Mouse (Mus musculus) retina, embryonic 14.5 days (tissue): Measurements from ENCODE around the gene Gm21992.
A peak's percentile ranks its signal among the peaks of the same experiment; 100 is the strongest.

Source experiments
- DNase-seq: peaks from one replicate; pipeline ENCODE4 v3.0.0-alpha.2; 2015; ENCODE audit warnings: low spot score

The Gm21992 gene

DNA sequence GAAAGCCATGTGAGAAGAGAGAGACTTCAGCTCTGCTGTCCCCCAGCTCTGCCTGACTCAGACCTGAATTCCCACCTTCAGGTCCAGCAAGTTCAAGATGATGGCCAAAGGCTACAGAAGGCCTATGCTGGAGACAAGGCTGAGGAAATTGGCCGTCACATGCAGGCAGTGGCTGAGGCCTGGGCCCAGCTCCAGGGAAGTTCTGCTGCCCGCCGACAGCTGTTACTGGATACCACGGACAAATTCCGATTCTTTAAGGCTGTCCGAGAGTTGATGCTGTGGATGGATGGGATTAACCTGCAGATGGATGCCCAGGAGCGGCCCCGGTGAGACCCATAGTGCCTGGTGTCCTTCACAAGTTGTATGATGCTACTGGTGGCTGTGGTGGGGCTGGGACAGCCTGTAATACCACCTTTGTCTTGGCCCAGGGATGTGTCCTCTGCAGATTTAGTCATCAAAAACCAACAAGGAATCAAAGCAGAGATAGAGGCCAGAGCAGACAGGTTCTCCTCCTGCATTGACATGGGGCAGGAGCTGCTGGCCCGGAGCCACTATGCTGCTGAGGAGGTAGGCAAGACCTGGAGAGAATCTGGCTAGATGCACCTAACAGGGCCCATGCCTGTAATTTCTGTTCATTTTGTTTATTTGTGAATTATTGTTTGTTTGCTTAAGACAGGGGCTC is 63.6 kb downstream of the Gm21992 start:
- DNase-seq: no peak

DNA sequence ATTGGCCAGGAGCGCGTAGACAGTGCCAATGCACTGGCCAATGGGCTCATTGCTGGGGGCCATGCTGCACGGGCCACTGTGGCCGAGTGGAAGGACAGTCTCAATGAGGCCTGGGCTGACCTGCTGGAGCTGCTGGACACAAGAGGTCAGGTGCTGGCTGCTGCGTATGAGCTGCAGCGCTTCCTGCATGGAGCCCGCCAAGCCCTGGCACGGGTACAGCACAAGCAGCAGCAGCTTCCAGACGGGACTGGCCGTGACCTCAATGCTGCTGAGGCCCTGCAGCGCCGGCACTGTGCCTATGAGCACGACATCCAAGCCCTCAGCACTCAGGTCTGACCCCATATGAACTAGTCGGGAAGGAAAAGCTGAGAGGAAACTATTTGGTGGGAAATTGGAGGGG is 64.8 kb downstream of the Gm21992 start:
- DNase-seq: no peak

DNA sequence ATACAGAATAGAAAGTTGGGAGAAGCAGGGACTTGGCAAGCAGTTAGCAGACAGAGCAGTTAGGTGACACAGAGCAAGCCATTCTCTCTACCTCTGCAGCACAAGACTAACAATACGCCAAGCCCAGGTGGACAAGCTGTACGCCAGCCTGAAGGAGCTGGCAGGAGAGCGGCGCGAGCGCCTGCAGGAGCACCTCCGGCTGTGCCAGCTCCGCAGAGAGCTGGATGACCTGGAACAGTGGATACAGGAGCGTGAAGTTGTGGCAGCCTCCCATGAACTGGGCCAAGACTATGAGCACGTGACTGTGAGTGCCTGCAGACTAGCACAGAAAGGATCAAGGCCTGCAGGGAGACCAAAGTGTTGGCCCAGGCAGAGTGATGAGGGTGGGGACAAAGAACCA is 65.7 kb downstream of the Gm21992 start:
- DNase-seq: no peak

DNA sequence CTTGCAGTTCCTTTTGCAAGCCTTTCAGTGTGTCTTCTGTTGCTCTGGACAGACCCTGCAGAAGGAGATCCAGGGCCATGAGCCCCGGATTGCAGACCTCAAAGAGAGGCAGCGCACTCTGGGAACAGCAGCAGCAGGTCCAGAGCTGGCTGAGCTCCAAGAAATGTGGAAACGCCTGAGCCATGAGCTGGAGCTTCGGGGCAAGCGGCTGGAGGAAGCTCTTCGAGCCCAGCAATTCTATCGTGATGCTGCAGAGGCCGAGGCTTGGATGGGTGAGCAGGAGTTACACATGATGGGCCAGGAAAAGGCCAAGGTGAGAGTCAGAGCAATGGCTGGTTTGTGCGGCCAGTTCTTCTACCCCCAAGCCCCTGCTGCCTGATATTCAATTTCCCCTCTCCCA is 66.4 kb downstream of the Gm21992 start:
- no peak for DNase-seq

DNA sequence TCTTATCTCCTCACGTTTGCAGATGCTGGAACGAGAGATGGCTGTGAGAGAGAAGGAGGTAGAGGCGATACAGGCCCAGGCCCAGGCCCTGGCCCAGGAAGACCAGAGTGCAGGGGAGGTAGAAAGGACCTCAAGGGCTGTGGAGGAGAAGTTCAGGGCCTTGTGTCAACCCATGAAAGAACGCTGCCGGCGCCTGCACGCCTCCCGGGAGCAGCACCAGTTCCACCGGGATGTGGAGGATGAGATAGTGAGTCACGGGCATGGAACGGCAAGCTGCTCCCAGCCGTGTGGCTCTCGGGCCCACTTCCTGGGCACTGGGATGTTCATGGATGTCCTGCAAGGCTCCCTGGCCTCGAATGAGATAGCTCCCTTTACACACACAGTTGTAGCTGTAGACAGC is 67.4 kb downstream of the Gm21992 start:
- DNase-seq: no peak

DNA sequence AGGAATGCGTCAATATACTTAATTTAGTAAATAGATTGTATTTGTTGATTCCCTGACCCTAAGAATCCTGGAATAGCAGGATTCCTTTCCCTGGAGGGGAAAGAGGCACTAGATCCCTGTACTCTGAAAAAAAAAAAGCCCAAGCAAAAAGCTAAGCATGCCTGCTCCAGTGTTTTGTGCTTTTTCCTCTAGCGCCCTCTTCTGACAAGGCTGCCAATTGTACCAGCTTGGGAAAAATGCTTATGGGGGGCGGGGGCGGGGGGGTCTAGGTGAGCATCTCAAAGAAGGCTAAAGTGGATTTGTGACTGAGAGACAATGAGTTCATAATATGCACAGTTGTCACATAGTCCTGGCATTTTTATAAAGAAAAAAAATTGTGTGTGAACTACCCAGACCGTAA is 67.9 kb downstream of the Gm21992 start:
- DNase-seq: peak; percentile 71

DNA sequence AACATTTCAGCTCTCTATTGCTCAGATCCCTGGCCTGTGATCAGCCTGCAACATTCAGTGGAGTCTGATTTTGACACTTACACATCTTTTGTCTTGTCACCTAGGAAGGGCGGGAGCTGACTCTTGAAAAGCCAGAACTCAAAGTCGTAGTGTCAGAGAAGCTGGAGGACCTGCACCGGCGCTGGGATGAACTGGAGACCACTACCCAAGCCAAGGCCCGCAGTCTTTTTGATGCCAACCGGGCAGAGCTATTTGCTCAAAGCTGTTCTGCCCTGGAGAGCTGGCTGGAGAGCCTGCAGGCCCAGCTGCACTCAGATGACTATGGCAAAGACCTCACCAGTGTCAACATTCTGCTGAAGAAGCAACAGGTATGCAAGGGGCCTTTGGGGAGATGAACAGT is 69.2 kb downstream of the Gm21992 start:
- no peak for DNase-seq

DNA sequence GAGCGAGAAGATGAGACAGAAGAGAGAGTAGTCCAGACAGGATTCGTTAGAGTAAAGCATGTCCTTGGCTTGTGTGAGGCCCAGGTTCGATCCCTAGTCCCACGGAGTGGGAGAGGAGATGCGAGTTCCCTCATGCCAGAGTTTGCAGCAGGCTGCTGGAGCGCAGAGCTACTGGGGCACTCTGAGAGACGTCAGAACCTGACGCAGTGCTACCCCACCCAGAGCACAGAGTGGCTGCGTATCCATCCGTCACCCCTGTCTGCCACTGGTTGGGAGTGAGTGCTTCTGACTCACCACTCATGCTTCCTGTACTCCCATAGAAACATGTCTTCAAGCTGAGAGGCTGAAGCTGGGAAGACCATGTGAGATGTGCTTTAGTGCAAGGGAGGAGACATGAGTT is 69.9 kb downstream of the Gm21992 start:
- DNase-seq: no peak

DNA sequence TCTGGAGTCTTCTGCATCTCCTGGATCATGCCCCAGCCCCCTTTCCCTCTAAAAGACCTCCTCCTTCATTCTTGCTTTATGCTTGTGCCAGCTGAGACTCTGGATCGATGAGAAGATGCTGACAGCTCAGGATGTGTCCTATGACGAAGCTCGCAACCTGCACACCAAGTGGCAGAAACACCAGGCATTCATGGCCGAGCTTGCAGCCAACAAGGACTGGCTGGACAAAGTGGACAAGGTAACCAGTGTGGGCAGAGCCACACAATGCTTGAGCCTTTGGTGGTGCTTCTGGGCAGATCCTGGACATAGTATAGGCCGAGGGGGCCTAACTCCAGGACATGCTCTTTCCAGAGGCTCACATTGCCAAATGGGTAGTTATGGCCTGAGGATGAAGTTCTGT is 71.7 kb downstream of the Gm21992 start:
- no peak for DNase-seq

DNA sequence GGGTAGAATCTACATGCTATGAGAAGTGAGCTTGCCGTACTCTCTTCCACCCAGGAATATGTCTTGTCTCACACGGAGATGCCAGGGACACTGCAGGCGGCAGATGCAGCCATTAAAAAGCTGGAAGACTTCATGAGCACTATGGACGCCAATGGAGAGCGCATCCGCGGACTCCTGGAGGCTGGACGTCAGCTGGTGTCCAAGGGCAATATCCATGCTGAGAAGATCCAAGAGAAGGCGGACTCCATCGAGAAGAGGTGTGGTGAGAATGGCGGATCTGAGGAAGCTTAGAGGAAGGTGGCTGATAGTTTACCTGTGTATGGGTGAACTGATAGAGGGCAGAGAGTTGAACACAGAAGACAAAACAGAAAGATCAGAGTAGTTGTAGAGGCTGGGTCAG is 72.4 kb downstream of the Gm21992 start:
- no peak for DNase-seq

DNA sequence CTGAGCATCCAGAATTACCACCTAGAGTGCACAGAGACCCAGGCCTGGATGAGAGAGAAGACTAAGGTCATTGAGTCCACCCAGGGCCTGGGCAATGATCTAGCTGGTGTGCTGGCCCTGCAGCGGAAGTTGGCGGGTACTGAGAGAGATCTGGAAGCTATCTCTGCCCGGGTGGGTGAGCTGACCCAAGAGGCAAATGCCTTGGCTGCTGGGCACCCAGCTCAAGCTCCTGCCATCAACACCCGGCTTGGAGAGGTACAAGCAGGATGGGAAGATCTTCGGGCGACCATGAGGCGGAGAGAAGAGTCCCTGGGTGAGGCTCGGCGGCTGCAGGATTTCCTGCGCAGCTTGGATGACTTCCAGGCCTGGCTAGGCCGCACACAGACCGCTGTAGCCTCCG is 73.5 kb downstream of the Gm21992 start:
- no peak for DNase-seq

DNA sequence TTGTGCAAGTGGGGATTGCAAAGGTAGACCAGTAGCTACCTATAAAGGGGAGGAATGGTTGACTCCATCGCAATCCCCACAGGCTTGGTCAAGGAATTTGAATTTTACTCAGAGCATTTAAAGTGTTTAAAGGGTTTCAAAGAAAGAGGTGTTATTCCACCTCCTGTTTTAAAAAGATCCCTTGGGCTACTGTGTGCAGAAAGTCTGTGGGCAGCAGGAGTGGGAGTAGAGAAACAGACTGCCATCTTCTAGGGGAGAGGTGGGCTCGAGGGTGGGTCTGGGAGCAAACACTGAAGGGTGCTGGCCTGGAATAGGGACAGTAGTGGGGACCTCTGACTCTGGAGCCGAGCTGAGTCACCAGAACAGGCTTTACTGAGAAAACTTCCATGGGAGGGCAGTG is 78.4 kb downstream of the Gm21992 start:
- no peak for DNase-seq

DNA sequence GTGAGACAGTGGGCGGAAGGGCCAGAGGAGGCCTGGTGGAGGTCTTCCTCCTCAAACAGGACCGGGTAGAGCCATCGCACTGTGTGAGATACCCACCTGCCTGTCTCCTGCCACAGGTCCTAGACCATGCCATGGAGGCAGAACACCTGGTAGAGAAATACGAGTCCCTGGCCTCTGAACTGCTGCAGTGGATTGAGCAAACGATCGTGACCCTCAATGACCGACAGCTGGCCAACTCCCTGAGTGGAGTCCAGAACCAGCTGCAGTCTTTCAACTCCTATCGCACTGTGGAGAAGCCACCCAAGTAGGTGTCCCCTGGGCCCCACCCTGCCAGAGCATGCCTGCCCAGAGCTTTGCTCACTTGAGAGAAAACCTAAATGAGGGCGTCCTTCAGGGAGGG is 82.2 kb downstream of the Gm21992 start:
- no peak for DNase-seq

DNA sequence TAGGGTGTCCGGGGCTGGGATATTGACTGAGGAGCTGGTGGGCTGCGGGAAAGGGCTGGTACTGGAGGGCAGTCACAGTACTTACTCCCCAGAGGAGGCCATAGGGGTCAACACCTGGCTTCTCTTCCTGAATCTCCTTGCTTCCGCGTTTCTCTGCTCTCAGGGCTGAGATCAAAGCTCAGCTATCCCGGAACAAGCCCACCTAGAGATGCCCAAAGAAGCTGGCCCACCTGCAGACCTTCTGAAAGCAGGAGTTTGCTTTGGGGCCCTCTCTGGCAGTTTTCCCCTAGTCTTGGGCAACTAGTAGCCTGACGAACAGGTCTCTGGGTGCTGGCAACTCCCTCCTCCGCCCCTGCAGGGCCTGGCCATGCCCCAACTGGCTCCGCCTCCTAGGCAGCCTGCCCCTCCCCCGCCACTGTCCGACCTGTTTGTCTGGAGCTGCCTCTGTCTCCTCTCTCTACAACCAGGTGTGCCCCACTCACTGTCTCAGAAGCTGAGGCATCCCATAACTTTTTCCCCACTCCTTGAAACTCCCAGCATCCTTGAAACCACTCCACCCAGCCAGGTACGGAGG is 90.7 kb downstream of the Gm21992 start:
- DNase-seq: no peak

DNA sequence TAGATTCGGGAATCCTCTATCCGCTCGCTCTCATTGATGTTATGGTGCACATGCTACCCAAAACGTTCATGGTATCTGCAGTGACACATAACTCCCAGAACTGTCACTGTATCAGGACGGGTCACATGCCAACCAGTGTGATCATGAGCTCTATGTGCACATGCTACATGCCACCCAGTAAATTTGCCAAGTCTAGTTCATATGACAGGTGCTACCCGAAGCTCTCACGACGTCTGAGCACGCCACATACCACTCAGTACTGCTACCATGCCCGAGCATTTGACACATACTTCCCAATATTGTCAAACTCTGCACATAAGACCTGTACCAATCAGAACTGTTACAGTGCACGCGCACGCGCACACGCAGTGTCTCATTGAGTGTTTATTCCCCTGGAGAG is 91.3 kb downstream of the Gm21992 start:
- DNase-seq: no peak

DNA sequence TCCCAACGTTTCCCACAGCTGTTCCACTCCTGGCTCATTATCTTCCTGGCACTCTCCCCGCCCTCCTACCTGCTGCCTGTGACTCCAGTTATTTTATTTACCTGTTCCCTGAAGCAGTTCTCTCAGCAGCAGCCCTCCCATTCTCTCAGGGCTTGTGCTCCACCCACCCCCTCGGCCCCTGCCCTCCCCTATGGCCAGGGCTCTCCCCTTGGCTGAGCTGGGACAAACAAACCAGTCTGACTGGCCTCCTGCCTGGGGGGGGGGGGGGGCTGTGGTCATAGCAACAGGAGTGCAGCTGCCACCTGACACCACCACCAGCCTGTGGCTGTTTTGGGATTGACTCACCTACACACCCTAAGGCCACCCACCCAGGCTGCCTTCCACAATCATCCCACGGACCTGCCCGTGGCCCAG is 92.1 kb downstream of the Gm21992 start:
- no peak for DNase-seq

DNA sequence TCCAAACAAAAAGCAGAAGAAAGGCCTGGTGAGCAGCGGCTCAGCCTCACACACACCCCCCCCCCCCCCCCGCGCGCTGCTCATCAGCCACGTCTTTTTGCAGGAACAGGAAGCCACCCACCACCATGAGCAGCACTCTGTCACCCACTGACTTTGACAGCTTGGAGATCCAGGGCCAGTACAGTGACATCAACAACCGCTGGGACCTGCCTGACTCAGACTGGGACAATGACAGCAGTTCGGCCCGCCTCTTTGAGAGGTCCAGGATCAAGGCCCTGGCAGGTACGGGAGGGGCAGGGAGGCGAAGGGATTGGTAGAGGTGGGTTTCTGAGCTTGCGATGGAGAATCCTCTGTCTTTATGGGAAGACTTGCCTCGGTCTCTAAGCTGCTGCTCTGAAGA is 92.7 kb downstream of the Gm21992 start:
- DNase-seq: no peak

DNA sequence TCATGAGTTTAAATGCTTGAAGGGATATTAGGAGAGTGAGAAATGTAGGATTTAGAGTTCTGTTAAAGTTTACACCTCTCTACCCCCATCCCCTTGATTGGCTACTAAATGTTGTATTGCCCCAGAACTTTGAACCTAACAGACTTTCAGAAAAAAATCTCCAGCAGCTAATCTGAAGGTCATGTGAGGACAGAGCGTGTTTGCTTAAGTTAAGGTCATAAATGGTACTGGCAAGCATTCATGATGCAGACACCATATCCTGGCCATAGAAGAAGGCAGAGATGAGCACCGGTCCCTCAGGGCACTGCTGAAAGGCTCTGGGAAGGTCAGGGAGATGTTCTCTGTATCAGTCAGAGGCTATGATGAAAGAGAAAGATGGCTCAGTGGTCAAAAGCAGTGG is 94.1 kb downstream of the Gm21992 start:
- DNase-seq: no peak

DNA sequence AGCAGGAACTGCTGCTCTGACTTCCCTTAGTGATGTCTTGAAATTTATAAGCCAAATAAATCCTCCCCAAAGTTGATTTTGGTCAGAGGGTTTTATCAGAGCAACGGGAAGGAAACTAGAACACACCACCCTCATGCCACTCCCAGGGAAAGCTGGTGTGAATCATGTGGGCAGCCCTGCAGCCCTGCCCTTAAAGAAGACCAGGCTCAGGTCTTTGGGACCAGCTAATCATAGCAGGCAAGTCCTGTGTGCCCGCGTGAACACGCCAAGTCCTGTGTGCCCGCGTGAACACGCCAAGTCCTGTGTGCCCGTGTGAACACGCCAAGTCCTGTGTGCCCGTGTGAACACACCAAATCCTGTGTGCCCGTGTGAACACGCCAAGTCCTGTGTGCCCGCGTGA is 94.7 kb downstream of the Gm21992 start:
- no peak for DNase-seq

DNA sequence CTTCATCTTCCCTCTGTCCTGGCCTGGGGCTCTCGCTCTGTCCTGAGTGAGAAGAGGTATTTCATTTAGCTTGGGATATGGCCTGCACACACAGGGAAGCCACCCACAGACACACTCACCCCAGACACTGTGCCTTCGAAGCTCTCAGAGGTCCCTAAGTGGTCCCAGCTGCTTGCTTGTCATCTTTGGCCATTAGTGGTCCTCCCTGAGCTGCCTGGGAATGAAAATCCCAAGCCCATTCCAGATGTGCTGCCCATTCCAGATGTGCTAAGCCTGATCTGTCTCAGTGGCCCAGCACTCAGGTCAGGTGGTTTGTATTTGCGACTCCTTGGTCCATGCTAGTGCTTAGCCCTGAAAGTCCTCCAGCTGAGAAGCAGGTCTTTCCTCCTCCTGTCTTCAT is 97.5 kb downstream of the Gm21992 start:
- DNase-seq: peak; percentile 21

DNA sequence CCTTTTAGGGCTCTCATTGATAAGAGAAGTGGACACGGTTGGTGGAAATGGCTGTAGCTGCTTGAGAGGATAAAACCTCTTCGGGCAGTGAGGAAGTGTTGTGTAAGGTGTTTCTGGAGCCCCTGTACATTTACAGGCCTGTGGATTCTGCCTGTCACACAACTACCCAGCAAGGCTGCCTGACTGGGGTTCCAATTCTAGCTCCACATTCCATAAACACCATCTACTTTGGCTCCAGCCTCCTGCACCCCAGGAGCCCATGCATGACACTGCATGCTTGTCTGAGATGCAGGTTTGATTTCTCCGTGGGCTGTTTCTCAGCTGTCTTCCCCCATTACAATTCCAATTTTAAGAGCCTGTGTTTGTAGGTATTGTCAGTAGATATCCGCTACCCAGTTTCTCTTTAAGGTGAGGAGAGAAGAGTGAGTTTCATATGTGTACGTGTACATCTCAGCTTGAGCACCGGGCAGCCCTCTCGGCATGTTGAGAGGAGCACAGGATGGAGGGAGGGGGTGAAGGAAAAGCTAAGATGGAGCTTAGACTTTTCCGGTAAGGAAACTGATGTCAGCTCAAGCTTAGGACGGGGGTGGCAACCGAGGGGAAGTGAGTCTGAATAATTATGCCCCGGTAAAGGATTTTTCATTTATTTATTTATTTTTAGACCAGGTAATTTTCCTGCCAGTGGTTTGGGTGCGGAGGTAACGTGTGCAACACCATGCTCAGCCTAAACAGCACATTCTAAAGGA is 98.5 kb downstream of the Gm21992 start:
- no peak for DNase-seq

DNA sequence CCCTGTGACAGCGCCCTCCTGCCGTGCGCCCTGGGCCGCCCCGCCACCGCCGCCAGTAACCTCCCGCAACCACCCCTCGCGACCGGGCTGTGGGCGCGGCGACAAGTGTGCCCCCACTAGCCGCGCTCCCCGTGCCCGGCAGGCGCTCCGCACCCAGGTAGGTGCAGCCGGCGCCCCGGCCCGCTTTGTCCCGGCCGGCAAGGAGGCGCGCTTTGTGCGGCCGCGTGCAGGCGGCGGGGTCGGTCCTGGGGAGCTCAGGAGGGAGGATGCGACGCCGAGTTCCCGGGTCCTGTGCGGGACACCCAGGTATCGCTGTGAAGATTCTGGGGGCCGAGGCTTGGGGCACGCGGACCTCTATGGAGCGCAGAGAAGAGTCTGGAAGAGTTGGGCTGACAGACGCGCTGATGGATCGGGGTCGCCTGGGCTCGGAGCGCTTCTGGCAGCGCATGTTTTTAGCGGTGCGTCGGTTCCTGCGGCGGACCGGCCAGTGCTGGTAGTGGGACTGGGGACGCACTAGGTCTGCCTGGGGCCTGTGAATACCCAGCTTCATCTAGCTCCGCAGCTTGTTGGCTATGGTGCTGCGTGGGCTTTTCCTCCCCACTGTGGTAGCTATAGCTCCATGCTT is 99.1 kb downstream of the Gm21992 start:
- DNase-seq: peak; percentile 63

DNA sequence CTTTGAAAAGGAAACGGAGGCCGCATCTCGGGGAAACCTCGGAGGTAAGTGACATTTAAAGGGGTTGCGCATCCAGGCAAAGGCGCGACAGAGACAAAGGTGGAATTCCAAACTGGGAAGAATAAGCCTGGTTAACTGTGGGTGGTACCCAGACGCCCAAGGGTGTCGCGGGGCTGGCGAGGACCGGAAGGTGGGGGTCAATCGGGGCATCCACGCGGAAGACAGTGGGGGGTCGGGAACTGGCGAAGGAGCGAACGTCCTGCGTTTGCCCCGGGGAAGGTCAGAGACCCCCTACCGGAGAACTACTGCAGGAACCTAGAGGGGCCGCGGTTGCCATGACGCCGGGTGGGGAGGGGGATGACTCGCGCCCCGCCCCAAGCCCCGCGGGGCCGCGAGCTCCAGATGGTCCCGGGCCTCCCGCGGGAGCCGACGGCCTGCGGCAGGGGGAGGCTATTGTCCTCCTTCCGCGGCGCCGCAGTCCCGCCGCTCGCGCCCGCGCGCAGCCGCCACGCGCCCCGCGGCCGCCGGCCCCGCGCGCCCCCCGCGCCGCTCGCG is 99.7 kb downstream of the Gm21992 start:
- DNase-seq: peak; percentile 83
